Mouse (Mus musculus) lung, postnatal 10 days (tissue): ENCODE data around the gene Tmem167.

Source experiments
- DNase-seq: peaks from one replicate; pipeline ENCODE4 v3.0.0; 2021

Tmem167 gene

DNA sequence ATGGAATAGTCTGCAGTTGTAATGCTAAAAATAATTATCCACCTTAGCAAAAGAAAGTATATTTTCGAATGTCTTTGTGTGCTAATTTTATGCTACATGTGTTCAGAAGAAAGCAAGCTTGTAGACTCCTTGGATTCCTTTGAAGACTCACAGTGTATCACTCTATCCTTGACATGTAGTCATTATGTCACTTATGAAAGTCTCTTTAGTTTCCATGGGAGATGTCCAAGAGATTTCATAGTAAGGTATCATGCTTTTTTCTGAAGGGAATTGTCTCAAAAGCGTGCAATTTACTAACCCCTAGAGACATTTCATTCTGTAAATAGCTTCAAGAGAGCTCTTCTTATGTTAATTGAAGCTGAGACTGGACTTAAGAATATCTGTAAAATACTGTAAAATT, 97.8 kb downstream of the Tmem167 start:
- DNase-seq = no peak

DNA sequence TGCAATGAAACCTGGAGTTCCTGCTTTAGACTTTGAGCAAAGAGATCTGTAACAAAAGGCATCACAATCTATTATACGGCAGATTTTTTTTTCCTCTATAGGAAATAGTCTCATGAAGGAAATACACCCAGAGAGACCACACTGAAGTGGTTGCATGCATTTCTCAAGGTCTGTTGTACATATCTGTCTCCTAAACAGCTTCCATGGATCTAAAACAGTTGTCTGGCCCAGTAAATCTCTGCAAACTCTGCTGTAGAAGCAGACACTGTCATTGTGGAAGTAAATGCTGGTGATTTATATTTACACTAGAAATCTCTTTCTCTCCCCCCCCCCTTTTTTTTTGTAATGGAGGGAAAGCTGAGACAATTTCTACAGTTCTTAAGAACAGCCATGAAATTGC, 99.1 kb downstream of the Tmem167 start:
- no peak for DNase-seq

DNA sequence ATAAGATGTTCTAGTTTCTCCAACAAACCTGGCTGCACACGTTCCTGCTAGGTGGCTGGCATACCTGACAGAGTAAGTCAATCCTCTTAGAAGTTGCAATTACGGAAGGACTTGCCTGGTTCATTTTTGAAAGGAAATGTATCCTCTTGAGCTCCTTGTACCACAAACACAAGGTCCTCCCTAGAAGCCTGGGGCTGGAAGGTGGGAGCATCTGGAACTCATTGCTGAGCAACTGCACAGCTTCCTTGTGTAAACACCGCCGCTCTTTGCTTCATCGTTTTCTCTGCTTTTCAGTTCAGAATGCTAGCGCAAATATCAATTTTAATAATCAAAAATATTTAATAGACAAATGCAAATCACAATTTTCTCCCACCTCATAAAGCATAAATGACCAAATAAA, 102.9 kb downstream of the Tmem167 start:
- DNase-seq = no peak
